Mouse (Mus musculus) monocyte, adult 5-6 weeks (primary cell): Measurements from ENCODE around the gene Grik5. TPM values are rescaled to one million over a fixed set of nuclear protein-coding genes. Genes with fewer than 3 reads are reported as not detected.

Experiments used
- ATAC-seq: fragments of 153-309, 156-312 bp; replicated peaks from 2 replicates; pipeline ENCODE4 v1.8.0; 2017; ENCODE audit warnings: mild to moderate bottlenecking; ENCODE audit not compliant: low TSS enrichment, insufficient number of reproducible peaks, severe bottlenecking, poor library complexity, low FRiP score
- total RNA-seq: library from RNA; stranded (forward); fragments of 200-1000, 200-491, 200-594 nt; gene quantifications from 3 replicates; pipeline ENCODE4 v1.2.3, GENCODE M21; 2017

Grik5 gene
- total RNA-seq, 1 experiment from 2014 or later: 0.48 TPM

DNA sequence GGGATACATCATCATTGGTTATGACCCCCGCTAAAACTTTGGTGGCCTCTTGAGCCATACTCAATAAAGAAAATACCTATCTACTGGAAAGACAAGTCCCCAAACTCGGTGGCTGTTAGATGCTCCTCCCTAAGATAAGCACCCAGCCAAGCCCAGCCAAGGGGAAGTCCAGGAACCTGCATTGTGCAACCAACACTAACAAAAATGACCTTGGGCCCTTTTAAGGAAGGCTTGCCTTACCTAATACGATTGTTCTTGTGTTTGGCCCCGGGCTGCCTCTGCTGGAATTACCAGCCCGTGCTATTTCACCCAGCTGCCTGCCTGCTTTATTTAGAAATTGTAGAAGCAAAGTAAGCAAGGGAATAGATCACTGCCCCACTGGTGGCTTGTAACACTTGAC is 12.5 kb upstream of the Grik5 start:
- peak; percentile 40 for ATAC-seq

GRCm38 (mm10) chr7:25082510-25082909 is 10.4 kb upstream of the Grik5 start:
- peak; percentile 51 for ATAC-seq

DNA sequence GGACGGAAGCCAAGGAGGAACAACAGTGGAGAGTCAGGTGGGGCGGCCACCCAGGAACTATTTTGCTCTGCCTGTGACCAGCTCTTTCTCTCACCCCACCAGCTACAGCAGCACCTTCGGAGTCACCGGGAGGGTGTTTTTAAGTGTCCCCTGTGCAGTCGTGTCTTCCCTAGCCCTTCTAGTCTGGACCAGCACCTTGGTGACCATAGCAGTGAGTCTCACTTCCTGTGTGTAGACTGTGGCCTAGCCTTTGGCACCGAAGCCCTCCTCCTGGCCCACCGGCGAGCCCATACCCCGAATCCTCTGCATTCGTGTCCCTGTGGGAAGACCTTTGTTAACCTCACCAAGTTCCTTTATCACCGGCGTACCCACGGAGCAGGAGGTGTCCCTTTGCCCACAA is 8.3 kb upstream of the Grik5 start:
- no peak for ATAC-seq

DNA sequence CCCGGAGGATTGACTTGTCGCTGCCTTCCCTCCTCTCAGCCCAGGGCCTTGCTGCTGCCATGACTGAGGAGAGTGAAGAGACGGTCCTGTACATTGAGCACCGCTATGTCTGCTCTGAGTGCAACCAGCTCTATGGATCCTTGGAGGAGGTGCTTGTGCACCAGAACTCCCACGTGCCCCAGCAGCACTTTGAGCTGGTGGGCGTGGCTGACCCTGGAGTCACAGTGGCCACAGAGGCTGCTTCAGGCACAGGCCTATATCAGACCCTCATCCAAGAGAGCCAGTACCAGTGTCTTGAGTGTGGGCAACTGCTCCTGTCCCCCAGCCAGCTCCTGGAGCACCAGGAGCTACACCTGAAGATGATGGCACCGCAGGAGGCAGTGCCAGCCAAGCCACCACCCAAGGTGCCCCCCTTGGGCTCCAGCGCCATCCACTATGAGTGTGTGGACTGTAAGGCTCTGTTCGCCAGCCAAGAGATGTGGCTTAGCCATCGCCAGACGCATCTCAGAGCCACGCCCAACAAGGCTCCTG is 7.4 kb upstream of the Grik5 start:
- ATAC-seq: no peak

DNA sequence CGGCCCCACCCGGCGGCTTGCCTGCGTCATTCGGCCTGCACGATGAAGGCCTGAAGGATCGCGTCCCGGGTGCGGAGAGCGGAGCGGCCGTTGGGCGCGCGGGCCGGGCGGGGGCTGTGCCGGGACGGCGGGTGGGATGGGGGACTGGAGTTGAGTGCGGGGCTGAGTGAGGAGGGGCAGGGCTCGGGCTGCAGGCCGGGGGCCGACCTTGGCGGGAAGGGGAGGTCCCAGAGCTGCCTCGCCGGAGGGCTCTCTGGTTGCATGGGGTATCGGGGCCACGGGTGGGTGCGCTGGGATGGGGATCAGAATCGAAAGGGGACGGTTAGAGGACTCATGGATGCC is 5.2 kb upstream of the Grik5 start:
- ATAC-seq: no peak

DNA sequence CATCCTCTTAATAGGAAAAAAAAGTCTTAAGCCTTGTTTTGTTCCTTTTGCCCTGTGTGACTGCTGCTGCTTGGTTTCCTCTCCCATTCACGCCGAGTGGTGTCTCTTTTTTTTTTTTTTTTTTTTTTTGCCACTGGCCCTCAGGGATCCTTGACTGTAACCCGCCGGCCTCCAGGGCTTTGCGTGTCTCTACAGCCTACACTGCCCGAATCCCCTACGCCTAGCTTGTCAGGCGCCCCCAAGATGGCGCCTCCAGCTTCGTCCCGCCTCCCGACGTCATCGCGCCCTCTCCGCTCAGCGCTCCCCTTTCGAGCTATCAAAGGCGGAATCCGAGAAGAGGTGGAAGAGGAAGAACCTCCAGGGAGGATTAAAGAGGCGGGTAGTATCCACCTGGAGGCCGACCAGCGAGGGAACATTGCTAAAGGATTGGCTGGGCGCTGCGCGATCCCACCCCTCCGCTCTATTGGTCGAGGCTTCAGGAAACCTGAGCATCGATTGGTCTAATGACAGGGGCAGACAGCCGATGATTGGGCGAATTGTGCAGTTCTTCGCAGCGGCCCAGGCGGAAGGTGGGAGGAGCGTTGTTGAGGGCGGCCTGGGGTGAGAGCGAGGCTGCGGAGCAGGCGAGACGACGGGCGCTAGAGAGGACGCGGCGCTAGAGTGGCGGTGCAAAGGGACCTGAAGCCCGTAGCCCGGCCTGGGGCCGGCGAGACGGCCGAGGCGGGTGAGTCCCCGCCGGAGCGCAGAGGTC is 4.7 kb upstream of the Grik5 start:
- peak; percentile 91 for ATAC-seq

DNA sequence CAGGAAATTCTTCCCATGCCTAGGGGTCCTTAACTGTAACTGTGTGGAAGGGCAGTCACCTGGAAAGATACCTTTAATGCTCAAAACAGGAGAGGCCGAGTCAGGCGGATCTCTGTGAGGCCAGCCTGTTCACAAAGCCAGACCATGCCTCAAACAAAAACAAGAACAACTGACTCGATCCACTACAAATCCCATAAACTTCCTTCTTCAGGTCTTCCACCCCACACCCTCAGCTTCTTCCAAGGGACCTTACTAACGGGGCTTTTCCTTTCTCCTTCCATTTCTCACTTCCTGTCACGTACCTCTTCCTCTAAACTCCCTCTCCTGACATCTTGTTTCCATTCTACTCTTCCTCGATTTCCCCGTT is 4.1 kb upstream of the Grik5 start:
- ATAC-seq: no peak

DNA sequence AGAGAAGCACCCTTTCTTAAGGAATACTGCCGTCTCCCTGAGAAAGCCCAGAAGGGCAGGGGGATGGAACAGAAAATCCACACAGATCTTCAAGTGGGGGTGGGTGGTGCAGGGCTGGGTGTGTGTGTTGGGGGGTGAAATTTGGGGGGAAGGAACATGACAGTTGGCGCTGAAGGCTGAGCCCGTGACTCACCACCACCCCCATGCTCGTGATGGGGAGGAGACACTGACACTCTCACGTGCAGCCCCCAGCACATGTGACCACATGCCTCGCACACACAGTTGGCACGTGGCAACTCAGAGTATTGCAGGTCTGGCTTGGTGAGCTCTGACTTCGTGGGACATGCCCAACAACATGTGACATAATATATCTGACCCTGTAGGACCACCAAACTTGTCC is 1.8 kb upstream of the Grik5 start:
- ATAC-seq: no peak

DNA sequence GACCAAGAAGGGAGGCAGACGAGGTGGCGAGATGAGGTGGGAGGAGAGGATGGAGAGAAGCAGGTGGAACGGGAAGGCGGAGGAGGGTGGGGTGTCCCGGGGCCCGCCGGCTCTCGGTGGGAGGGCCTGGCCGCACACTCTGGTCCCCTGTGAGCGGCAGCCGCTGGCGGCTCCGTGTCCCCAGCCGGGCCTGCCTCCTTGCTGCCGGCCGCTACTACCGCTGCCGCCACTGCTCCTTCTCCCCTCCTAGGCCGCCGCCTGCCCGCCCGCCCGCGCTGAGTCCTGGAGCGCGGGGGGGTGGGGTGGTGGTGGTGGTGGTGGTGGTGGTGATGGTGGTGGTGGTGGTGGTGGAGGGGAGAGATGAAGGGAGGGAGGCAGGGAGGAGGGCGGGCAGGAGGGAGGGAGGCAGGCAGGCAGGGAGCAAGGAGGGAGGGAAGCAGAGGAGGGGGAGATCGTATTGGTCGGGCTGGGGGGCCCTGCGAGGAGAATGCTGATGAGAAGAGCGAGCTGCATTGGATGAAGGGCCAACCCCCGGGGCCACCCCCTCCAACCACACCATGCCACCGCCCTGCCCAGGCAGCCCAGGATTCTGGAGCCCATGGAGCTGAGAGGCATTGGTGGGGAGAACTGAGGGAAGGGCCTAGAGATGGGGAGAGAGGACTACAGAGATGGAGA is 707 bp upstream of the Grik5 start:
- ATAC-seq: no peak

DNA sequence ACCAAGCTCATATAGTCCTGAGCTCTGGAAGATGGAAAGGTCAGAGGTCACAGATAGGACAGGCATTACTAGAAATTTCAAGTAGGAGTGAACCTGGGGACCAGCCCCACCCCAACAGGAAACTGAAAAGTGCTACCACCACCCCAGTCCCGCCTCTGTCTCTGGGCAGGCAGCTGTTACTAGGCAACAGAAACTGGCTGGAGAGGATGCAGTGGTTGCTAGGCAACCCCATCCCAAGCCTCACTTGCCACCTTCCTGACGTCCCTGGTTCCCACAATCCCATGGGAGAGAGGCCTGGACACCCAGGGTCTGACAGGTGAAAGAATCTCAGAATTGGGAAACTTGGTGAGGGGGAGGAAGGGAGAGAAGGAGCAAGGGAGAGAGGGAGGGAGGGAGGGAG is 3.4 kb downstream of the Grik5 start:
- no peak for ATAC-seq

DNA sequence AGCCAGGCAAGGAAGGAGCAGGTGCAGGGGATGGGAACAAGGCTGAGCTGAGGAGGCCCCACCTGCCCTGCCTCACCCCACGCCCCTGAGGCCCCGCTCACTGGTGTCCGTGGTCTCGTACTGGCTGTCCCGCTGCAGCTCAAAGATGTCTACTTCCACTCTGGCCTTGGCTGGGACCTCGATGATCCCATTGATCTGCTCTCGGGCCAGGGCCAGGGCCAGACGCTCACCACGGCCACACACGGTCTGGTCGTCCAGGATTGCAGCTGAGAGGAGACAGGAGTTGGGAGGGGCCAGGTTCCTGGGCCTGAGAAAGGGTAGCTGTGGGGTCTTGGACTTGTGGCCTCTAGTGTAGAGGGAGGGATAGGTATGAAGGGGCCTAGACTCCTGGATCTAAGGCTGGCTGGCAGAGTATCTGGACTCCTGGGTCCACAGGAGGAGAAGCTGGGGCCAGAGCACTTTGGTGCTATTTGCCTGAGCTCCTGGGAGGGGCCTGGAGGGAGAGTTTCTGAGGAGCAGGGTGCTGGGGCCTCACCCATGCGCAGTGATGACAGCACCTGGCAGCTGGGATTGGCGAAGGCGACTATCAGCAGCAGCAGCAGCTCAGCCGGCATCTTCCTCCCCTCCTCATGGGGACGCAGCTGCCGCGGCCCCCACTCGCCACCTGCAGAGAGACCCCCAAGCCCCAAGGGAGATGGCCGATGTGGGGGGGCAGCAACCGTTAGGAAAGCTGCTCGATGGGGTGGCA is 4.1 kb downstream of the Grik5 start:
- ATAC-seq: no peak

DNA sequence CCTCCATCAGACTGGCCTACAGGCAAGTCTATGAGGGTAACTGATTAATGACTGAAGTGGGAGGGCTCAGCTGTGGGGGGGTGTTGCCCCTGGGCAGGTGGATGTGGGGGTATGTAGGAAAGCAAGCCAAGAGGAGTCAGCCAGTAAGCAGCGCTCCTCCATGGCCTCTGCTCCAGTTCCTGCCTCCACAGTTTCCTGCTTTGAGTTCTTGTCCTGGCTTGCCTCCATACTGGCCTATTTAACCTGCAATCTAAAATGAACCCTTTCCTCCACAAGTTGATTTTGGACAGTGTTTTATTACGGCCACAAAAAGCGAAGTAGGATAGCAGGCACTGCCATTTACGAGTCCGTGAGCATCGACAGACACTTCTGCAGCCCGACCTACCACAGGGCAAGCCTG is 4.8 kb downstream of the Grik5 start:
- no peak for ATAC-seq

DNA sequence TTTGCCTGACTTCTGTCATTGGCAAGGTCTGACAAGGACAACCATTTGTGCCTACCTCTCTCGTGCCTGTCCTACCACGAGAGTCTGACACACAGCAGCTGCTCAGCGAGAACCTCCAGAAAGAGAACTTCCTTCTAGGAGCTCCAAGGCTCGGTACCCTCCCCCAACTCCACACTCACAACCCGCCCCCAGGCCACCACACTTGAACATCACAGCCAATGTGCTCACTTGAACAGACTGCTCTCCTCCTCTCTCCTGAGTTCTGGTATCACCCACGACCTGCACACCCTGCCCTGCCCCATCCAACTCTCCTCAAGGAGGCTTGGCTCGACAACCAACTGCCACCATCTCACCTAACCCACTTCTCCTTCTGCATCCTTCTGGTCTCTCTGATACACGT is 8.2 kb downstream of the Grik5 start:
- no peak for ATAC-seq

DNA sequence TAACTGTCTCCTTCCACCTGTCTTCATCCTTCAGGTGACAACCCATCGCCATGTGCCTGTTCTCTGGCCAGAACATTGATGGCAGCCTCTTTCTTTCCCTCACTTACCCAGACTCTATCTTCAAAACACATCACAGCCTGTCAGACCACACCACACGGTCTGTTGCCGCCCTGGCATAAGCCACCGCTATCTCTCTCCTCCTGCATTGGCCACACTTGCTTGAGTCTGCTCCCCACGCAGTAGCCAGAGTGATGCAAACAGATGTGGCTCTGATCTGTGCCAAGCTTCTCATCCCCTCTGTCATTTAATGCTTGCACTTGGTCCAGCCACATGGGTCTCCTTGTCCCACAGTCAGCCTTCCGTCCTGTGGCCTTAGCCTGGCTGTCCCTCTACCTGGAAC is 8.8 kb downstream of the Grik5 start:
- ATAC-seq: no peak

GRCm38 (mm10) chr7:25058836-25059235 is 13.3 kb downstream of the Grik5 start:
- ATAC-seq: no peak

DNA sequence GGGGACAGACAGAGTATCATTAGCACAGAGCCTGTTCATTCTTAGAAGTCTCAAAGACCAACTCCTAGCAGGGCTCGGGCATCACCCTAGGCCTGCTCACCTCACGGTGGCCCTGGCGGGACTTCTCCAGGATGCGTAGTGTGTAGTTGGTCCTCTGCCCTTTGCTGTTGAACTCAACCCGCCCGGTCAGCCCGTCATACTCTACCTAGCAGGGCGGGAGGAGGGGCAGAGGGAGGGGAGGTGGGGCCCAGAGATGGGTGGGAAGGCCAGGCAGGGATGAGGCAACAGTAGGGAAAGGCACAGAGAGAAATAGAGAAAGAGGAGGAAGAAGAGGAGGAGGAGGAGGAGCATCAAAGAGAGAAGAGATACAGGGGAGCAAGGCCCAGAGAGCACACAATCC is 13.8 kb downstream of the Grik5 start:
- no peak for ATAC-seq

- no peak for ATAC-seq
These were observed 14.3 kb downstream of the Grik5 start for GRCm38 (mm10) chr7:25057888-25058287.

- ATAC-seq: no peak
These were observed 15.2 kb downstream of the Grik5 start for GRCm38 (mm10) chr7:25056951-25057350.

- no peak for ATAC-seq
These were observed 19.6 kb downstream of the Grik5 start for GRCm38 (mm10) chr7:25052587-25052986.
